Mouse (Mus musculus) NIH3T3 (cell line): ENCODE measurements around the gene Bnc2.

Source experiments
- DNase-seq: peaks from one replicate; pipeline ENCODE4 v3.0.0-alpha.2; 2012; ENCODE audit warnings: low read depth

Gene Bnc2

DNA sequence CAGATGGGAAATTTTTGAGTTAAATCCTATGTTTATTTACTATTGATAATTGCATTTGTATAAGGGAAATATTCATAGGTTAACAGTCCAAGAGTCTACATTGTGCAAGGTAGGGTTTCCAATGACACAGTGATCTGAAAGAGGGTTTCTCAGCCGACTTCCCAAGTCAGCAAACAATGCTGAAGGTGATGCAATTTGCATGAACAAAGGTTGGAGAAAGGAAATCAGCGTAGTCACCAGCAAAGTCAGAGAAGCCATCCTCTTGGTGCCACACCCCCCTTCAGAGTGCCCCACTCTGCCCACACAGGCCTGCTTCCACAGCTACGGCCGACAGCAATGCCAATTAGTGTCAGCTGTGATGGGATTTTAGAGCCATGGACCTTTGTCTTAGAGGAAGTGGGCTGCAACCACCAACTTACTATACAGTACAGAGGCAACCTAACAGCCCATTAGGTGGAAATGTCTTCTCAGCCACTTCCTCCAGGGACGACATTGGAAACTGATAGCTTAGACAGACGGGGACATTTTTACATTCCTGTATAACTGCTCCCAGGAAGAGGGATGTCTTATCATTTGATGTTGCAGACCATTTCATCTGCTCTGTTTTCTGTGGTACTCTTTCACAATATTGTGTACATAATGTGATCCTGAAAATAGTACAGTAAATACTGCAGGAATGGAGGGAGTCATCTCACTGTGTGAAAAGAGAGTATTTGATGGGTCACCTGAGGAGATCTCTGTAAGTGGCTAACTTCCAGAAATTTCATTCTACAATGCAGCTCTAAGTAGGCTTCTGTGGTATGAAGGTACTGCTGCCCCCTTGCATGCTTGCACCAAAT is 243.2 kb downstream of the Bnc2 start:
- no peak for DNase-seq

DNA sequence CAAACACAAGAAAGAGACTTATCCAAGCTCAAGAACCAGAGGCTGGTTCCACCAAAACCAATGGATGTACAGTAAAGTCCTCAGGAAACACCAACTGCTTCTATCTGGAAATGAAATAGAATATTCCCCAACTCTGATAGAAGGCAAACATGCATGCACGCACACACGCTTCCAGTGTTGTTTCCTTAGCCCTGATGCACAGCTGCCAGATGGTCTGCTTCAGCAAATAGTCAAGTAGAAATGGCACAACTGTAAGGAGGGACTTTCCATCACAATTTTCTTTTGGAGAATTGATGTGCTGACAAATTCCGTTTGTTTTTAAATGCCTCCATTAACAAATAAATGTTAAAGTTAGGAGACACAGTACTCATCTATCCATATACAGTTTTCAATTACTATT is 247.1 kb downstream of the Bnc2 start:
- DNase-seq, result no peak

DNA sequence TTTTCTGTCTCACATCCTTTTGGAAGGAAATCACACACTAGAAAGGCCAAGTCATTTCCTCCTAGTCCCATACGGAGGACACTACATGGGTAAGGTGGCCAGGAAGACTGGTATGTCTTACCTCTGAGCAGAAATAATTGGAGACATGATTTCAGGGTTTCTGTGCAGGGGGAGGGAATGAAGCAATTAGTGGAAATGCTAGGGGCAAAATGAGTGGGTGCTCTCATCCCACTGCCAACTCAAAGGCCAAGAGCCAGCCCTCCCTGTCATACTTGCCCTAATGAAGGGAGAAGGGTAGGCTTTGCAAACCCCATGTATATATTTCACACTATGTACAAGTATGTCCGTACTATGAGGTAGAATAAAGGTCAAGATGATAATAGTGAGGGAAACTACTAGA is 263.6 kb downstream of the Bnc2 start:
- no peak for DNase-seq

DNA sequence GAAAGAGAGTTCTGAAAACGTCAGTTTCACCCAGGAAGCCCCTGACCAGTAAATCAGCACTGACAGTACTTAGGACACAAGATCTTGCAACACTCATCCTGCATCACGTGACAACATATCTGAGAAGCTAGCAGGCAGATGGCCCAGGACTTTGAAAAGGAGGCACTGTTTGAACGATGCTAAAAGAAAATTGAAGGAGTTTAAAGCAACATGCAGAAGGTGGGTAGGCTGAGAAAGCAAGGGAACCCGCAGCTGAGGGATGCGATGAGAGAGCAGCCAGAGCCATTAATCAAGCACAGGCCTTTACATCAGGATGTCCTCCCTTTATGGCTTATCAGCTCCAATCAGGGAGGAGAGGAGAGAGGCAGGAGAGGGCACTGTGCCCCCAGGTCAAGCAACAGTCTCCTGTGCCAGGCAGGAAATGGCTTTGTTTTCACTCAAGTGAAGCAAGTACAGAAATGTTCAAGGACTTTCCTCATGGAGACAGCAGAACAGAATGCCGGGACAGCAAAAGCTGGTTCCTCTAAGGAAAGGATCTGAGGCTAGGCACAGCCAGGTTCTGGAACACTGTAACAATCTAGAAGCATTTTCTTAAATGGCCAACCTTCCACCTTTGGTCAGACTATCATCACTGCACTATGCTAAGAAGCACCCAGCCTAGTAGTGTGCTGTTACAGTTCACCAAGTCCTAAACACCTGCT is 267.6 kb downstream of the Bnc2 start:
- peak; percentile 88 for DNase-seq

DNA sequence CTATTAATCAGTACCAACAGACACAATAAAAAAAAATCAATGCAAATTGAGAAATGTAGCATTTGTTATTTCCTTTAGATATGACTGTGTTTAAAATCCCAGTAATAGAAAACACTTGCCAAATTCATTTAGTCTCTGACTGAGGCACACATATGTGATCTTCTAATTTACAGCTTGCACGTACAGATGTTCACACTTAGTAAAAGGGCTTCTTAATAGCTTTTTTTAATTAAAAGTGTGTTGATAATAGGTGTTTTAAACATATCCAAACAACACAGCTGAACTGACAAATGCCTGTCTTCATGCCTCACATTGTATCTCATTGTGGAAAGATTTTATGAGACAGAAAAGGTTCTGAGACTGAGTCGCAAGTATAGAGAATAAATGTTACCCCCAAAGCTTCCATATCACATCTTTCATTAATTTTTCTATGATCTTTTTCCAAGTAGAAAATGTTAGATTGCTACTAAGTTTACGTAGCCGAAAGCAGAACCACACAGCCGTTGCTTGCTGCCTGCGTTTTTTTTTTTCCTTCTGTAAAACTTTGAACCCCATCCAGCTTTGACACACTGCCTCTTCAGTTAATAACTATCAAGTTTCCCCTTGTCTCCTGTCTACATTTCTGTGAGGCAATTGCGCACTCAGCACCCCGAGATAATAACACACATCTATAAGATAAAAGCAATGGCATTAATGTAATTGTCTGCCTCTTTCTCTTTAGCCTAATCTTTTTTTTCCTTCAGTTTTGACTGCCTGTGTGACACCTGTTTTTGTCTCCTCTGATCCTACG is 271.5 kb downstream of the Bnc2 start:
- no peak for DNase-seq

DNA sequence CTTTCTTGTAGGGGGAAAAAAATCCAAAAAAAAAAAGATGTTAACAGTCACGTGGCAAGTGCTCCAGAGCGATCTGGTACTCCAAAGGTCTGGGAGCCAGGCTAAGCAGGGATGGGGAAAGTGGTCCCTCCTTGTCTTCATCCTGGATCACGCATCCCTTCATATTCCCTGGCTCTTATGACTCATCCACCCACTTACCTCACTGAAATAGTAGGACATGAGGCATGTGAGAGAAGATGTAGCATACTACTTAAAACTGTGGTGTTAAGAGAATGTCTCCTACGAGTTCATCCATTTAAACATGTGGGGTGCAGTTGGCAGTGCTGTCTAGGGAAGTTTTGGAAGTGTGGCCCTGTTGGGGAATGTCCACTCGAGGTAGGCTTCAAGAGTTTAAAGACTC is 286.1 kb downstream of the Bnc2 start:
- no peak for DNase-seq

DNA sequence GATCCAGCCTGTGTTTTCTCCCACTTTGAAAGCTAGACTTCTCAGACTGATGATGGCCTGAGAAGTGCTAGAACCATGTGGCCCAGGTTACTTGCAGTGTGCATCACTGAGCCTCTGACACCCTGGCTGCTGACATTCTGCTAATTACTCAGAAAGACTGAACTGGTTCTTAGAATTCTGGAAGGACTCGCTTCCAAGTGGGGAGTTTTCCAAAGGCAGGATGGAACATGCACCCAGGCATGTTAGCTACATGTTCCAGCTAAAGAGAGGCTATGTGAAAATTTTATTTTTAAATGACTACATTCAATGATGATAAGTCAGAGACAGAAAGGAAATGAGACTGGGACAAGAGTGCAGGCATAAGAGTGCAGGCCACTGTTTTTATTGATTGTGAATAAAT is 289.9 kb downstream of the Bnc2 start:
- no peak for DNase-seq

DNA sequence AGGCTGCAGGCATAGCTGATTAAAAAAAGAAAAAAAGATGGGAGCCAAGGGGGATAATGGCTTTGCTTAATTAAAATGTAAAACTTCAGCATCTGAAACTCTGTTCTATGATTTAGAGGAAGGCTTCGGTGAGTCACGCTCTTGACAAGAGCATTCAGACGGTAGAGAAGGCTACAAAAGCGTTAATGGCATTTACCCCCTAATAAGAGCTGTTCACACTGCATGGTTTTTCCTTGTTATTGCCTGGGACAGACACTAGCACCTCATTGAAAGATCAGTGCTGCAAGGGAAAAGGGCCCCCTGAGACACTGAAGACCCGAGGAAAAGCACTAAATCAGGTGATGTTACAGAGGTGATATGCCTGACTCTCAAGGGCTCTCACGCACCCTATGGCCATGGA is 295.8 kb downstream of the Bnc2 start:
- no peak for DNase-seq

DNA sequence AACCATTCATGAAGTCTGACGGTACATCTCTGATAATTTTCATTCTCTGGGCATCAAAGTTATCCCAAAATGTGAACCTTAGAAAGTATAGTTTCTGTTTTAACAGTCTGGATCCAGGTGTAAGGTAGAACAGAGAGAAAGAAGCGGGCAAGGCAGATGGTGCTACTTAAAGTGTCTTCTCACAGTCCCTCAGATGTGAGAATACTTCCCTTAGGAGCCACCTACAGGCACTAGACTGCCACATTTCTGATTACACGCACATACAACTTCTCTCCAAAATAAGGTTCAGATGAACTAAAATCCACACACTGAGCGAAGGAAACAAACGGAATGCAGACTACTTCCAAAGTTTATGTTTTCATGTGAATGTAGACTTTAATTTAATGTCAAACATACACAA is 297.6 kb downstream of the Bnc2 start:
- DNase-seq, result no peak

DNA sequence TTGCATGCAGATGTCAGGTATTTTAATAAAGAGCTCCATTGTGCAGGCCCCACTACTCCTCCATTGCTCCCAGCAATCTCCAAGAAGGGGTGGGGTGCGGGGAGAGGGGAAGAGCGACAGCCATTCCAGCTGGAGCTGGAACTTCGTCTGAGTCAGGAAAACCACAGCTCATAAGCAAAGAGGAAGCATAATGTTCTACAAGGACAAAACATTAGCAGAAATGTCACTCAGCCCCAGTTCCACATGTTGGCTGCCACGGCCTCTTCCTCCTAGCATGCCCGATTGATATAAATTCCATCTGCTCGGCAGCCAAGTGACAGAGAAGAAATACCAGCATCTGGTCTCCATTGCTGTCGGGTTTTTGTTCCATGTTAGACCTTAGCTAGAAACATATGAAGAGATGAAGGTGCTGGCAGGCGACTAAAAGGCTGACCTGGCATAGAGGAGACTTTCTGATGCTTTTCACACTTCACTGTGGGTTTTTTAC is 312.7 kb downstream of the Bnc2 start:
- peak; percentile 44 for DNase-seq

DNA sequence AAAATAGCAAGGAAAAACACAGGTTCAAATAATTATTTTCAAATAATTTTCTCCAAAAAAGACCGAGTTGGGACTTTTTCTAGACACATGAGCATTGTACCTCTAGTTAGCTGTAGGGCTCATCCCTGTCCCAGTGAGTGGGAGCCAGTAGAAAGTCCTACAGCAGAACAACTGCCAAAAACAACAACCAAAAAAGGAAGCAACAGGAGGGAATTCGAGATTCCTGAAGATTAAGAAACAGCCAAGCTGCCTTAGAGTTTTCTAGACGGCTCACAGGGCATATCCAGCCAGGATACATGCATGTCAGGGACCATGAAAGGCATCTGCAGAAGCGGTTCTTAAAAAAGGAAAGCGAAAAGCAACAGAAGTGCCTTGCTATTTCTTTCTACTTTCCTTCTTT is 313.9 kb downstream of the Bnc2 start:
- DNase-seq, result peak; percentile 38

DNA sequence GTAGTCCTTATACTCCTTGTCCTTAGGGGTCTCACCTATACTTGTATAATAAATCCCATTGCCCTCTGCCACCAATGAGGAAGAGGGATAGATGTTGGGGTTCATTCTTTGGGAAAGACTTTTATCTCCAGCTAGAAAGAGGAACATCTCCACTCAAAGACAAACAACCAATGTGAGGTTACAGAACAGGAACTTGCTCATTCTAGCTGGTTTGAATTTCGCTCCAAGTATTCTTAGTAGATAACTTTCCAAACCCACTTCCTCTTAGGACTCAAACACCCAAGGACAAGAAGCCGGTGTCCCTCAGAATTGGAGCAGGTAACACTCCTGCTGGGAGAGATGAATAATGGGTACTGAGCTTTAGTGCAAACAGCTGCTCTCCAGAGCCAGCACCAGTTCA is 315.1 kb downstream of the Bnc2 start:
- DNase-seq, result no peak

DNA sequence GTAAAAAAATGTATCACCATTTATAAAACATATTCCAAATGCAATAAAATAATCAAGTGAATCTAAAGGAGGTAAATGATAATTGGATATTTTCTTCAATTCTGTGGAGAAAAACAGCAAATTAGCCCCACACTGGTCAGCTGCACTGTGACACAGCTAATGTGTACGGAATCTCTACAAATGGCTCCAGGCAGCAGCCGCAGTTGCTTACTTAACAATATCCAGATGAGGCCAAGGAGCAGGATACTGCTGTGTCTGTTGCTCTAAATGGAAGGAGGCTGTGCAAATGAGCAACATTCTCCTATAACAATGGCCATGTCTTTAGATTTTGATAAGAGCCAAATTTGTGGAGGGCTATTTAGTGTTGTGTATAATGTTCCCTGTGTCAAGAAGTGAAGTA is 316.9 kb downstream of the Bnc2 start:
- DNase-seq, result peak; percentile 27

DNA sequence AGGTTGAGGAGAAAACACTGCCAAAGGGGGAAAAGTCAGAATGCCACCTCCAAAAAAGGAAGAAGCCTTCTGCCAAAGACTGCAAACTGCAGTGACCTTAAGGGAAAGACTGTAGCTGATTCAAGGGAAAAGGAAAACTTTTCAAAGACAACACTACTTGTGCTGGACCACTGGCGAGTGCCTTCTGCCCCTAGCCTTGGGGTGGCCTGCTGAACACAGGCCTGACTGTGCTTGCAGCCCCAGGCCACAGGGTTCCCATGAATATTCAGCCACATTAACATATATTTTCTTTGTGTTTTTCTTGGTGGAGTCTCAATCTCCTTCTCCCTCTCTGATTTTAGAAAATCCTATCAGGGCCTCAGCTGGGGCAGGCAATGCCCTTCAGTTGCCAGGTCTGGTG is 317.7 kb downstream of the Bnc2 start:
- DNase-seq, result no peak

DNA sequence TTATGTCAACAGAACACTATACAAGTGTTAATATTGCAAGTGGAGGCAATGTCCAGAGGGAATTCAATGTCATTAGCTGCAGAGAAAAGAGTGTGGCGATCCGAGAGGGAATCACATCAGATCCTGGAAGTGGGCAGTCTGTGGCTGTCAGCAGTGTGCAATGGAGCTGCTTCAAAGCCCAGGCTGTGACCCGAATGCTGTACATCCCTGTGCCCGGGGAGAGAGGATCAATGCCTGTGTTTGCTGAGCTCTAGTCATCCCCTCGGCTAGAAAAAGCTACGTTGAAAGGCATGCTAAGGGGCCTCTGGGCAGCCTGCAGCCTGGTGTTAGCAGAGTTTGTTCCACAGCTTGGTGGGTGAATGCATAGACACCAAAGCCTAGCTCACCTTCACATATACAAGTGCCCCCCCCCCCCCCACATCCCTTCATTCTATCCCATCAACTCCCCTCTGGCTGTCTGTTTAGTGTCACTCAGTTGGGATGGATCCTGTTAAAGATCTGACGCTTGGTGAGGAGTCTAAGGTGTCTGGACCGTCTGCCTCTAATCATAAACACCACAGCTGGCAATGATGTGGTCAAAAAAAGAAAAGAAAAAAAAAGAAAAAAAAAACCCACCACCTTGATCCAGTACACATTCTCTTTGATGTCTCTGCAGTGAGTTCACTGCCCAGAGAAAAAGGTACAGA is 318.5 kb downstream of the Bnc2 start:
- no peak for DNase-seq

DNA sequence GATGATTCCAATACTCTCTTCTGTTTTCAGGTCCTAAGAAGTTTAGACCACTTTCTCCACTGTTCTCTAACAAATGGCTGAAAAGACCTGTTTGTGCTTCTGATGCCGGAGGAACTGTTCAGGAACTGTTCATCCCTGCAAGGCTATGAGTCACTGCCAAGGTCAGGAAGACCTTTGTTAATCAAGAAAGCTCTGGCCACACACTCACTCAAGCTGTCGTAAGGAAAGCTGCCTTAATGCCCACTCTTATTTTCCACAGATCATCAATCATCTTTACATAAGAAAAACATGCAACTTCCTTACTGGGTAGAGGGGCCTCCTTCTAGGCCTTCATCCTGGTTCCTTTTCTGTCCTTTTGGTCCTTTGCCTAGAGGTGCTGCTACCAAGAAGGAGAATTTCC is 322.4 kb downstream of the Bnc2 start:
- peak; percentile 69 for DNase-seq

DNA sequence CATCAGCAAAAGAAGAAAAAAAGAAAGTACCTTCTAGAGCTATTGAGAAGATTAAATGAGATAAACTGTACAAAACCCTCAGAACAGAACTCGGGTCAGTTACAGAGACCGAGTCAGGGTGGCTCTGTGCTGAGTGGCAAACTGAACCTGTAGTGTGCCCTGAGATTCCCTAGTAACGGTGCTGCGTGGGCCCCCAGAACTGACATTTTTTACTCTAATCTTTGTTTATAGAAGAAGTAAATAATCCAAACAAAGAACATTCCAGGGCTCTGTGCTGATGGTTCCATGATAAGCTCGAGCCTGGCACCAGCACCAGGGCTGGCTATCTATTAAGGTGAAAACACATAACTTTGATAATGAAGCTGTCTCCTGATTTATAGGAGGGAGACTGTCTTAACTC is 325.5 kb downstream of the Bnc2 start:
- DNase-seq, result no peak

DNA sequence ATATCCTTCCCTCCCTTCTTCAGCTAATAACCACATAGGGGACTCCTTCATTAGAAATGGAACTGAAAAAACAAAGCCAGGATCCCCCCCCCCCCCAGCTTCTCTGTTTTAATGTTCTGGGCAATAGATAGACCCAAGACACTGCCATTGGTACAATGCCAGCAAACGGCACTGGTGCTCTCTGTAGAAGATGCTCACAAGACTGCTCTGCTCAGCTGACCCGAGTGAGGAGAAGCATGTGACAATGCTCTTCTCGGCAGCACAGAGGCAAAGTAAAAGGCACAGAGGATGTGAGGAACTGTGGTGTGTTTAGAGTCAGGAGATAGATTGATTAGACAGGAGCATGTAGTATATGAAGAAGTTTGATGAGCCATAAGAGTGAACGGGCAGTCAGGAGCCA is 335.9 kb downstream of the Bnc2 start:
- DNase-seq, result no peak

DNA sequence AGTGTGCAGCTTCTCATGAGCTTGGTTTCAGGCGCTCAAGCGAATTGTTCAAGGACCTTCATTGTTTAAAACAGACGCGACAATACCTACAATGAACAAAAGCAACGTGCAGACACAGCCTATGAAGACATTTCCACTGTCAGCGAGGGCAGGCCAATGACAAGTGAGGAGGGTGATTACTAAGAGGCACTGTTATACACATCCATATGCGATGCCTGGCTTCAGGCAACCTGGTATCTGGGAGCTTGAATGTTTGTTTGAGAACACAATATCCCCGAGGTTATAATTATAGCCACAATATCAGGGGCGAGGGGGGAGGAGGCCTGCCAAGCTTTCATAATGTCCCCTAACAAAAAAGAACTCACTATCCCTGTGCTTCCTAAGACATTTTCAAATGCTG is 343.1 kb downstream of the Bnc2 start:
- DNase-seq, result no peak

DNA sequence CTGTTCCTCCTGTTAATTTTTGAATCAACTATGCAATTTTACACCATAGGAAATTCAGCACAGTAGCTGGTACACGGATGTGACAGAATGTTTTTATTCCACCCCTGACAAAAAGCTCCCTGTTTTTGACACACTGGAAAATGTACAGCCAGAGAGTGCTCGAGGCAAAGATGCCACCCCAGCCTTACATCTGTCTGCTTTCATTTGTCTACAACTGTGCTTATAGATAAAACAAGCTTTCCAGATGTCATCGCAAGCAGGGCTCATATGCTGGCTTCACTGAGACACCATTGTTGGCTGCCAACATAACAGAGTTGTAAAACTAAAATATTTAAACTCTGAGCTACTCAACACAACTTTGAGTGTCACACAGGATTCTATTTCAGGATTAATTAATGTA is 343.6 kb downstream of the Bnc2 start:
- no peak for DNase-seq

DNA sequence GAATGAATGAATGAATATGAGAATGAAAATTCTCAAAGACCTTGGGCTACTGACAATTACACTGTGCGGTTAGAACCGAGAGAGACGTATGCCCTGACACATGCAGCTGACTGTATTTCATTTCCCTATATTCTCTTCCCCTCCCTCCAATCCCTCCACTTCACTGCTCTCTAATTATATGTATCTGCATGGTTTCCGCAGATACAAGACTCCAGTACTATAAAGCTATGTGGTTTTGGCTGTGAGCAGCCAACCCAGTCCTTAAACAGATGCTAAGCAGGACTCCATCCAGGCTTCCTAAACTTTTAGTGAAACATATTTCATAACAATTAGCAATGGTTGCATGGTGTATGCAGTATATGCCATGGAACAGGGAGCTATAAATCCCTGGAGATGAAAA is 344.6 kb downstream of the Bnc2 start:
- DNase-seq, result no peak

DNA sequence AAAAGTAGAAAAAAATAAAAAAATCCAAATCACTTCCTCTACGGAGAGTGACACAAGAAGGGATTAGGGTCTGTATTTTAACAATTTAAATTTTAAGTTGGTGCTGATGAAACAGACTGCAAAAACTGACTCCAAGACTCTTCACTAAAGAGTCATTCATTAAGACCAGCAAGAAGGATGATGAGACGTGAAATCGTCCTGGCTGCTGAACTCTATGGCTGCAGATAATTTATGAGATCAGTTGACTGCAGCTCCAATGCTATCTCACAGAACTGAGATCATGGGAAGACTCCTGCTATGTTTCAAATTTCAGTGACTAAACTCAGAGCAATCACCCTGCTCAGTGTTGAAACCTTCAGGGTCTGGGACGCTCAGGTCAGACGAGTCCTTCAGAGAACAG is 345.4 kb downstream of the Bnc2 start:
- no peak for DNase-seq
